Mouse (Mus musculus): ENCODE results near the gene Mctp2.

DNA sequence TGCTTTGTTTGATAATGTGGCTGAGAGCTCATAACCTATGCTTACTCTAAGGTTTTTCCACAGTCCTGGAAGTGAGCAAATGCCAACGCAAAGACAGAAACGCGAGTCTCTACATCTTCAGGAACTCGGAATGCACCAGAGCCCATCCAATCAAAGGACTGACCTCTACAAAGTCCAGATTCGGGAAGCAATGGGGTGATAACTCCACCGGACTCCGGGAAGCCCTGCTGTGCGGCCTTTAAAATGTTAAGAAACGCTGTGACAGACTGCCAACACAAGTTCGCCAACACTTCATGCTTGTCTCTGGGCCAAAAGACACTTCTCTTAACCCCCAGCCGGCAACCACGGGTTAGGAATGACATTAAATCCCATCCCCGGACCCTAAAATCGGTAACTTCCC, 437 bp downstream of the Mctp2 start:
- TF ChIP-seq CTCF (IDR thresholded peaks at IDR 0.05; ENCODE audit: insufficient read depth, low read length) = no peak
- no peak for TF ChIP-seq POLR2A (IDR thresholded peaks at IDR 0.05; ENCODE audit: borderline replicate concordance, extremely low read depth, low read depth, low read length)
